Mouse (Mus musculus) midbrain, embryonic 12.5 days (tissue): ENCODE measurements around the gene Cdkn2b. TPM values are rescaled to one million over a fixed set of nuclear protein-coding genes. Genes with fewer than 3 reads are reported as not detected.
A peak's percentile ranks its signal among the peaks of the same experiment; 100 is the strongest.

Source experiments
- ATAC-seq: fragments of 200-750 bp; cut with Nextera tagmentation; 2 replicates; pipeline ENCODE4 v1.8.0; 2017; ENCODE audit warnings: low read depth, moderate TSS enrichment, moderate library complexity; ENCODE audit not compliant: low FRiP score
- H3K27ac ChIP-seq: fragments of 300-500 bp; sonication (generic); replicated peaks from 2 replicates; pipeline ENCODE4 v1.5.1; 2016; ENCODE audit warnings: mild to moderate bottlenecking
- H3K27me3 ChIP-seq: fragments of 300-500 bp; sonication (generic); 2 replicates; pipeline ENCODE4 v1.6.1; 2016; ENCODE audit warnings: mild to moderate bottlenecking
- H3K36me3 ChIP-seq: fragments of 300-500 bp; sonication (generic); 2 replicates; pipeline ENCODE4 v1.6.1; 2016
- H3K4me1 ChIP-seq: fragments of 300-500 bp; sonication (generic); 2 replicates; pipeline ENCODE4 v1.6.1; 2016
- H3K4me2 ChIP-seq: fragments of 300-500 bp; sonication (generic); replicated peaks from 2 replicates; pipeline ENCODE4 v1.6.1; 2016; ENCODE audit warnings: mild to moderate bottlenecking, moderate library complexity
- H3K4me3 ChIP-seq: fragments of 300-500 bp; sonication (generic); 2 replicates; pipeline ENCODE4 v1.5.1; 2016; ENCODE audit warnings: mild to moderate bottlenecking
- H3K9ac ChIP-seq: fragments of 300-500 bp; sonication (generic); replicated peaks from 2 replicates; pipeline ENCODE4 v1.6.1; 2016; ENCODE audit warnings: mild to moderate bottlenecking, moderate library complexity
- H3K9me3 ChIP-seq: fragments of 300-500 bp; sonication (generic); 2 replicates; pipeline ENCODE4 v1.6.1; 2016; ENCODE audit warnings: mild to moderate bottlenecking
- WGBS: fragments of 180-500 bp; shearing (Covaris S2); methylation state at CpG from one replicate; pipeline ENCODE4 v1.1.7; 2016; 5-methylcytosine and 5-hydroxymethylcytosine counted together
- polyA plus RNA-seq: library from polyadenylated mRNA; unstranded; fragments of >200 nt; fragmentation: Nextera tagmentation; extraction: Ambion mirVana; gene quantifications from 2 replicates; pipeline ENCODE4 v1.2.1, GENCODE M21; 2016

Gene Cdkn2b
- polyA plus RNA-seq, 1 experiment from 2014 or later, result 0.79 TPM

- Histone ChIP-seq H3K27ac (no peak overlapping the region), H3K27me3 (peaks cover 91% of the 10 kb centered on the region), H3K36me3 (no peaks in the 10 kb centered on the region), H3K4me2 (no peak overlapping the region), H3K4me3 (no peak overlapping the region), H3K9me3 (no peaks in the 10 kb centered on the region), H3K4me1 (peaks cover 11% of the 10 kb centered on the region), H3K9ac (no peak overlapping the region)
- WGBS, result 1% methylated on average over 25 of the region's 25 CpGs
- ATAC-seq, result no peak
Observed at GRCm38 (mm10) chr4:89306798-89307365, 4.0 kb downstream of the Cdkn2b start.

DNA sequence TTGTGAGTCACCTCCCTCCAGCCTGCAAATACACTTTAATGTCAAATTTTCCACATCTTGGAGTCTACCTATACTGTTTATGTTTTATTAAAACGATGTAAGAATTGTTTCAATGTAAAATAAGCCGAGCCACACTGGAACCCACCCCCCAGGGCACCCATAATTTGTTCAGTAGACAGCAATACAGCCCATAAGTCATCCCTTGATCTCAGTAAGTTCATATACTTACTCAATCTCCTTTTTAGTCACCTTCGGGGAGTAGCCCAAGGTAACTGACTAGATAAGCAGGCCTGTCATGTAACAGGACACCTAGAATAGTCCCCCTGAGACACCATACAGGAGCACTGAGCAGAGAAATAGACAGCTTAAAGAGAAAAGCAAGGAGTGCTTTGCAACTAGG lies 5.1 kb downstream of the Cdkn2b start:
- Histone ChIP-seq H3K4me2 (no peak overlapping the region), H3K36me3 (no peaks in the 10 kb centered on the region), H3K27ac (no peak overlapping the region), H3K9me3 (no peaks in the 10 kb centered on the region), H3K4me1 (peaks cover 9% of the 10 kb centered on the region), H3K9ac (no peak overlapping the region), H3K4me3 (no peak overlapping the region), H3K27me3 (peaks cover 88% of the 10 kb centered on the region)
- WGBS, result 3% methylated on average over 3 of the region's 3 CpGs
- ATAC-seq, result no peak

- peak; percentile 66 for ATAC-seq
- 0% methylated on average over 14 of the region's 14 CpGs for WGBS
- Histone ChIP-seq H3K27ac (no peak overlapping the region), H3K9ac (no peak overlapping the region), H3K4me3 (no peak overlapping the region), H3K4me2 (no peak overlapping the region), H3K27me3 (peaks cover 90% of the 10 kb centered on the region), H3K36me3 (no peaks in the 10 kb centered on the region), H3K4me1 (0 out of 2 replicates have a peak, but pooled peaks cover 6% of the 10 kb centered on the region), H3K9me3 (no peaks in the 10 kb centered on the region)
Observed at GRCm38 (mm10) chr4:89303281-89303995, 7.4 kb downstream of the Cdkn2b start.

DNA sequence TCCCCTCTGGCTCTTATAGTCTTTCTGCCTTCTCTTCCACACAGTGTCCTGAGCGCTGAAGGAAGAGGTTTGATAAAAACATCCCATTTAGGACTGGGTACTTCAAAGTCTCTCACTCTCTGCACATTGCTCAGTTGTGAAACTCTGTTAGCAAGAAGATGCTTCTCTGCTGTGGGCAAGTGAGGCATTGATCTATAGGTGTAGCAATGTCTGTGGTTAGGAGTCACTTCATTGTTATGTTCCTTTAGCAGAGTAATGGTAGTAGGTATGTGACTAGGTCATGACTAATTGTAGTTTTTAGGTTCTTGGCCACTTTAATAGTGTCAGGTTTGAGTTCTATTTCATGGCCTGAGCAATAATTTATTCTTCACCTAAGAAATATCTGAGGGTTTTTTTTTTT lies 8.7 kb downstream of the Cdkn2b start:
- Histone ChIP-seq H3K9me3 (no peaks in the 10 kb centered on the region), H3K9ac (no peak overlapping the region), H3K4me3 (no peak overlapping the region), H3K4me2 (no peak overlapping the region), H3K36me3 (no peaks in the 10 kb centered on the region), H3K27ac (no peak overlapping the region), H3K27me3 (peaks cover 87% of the 10 kb centered on the region), H3K4me1 (0 out of 2 replicates have a peak, but pooled peaks cover 6% of the 10 kb centered on the region)
- no peak for ATAC-seq
- 2% methylated on average over 1 of the region's 1 CpGs for WGBS

DNA sequence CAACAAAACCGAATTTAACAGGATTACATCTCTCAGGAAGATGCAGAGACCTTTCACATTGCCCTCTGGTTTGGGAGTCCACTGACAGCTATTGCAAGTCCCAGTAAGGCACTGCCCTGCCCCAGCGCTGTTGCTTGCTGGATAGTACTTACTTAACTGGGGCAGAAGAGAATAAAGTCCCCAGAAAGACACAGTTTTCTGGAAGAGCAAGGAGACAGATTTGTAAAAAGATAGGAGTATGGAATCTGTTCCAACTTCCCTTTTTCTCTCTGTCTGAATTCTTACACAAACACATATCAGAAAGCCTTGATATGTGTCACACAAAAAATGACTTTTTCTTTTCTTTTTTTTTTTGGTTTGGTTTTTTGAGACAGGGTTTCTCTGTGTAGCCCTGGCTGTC lies 11.1 kb downstream of the Cdkn2b start:
- WGBS, result 0% methylated on average over 2 of the region's 2 CpGs
- H3K27ac ChIP-seq, result no peak overlapping the region
- H3K4me1 ChIP-seq, result peaks cover 14% of the 10 kb centered on the region
- no peak overlapping the region for H3K4me3 ChIP-seq
- no peaks in the 10 kb centered on the region for H3K9me3 ChIP-seq
- H3K27me3 ChIP-seq, result peaks cover 88% of the 10 kb centered on the region
- no peak overlapping the region for H3K9ac ChIP-seq
- H3K4me2 ChIP-seq, result no peak overlapping the region
- ATAC-seq, result no peak
- no peaks in the 10 kb centered on the region for H3K36me3 ChIP-seq

- Histone ChIP-seq H3K4me3 (peak overlapping the region; percentile 52), H3K27ac (no peak overlapping the region), H3K36me3 (no peaks in the 10 kb centered on the region), H3K27me3 (peaks cover 88% of the 10 kb centered on the region), H3K4me2 (peak overlapping the region; percentile 90), H3K4me1 (peaks cover 16% of the 10 kb centered on the region), H3K9ac (peak overlapping the region; percentile 44), H3K9me3 (no peaks in the 10 kb centered on the region)
- peak; percentile 31 for ATAC-seq
- WGBS, result 2% methylated on average over 31 of the region's 31 CpGs
Observed at GRCm38 (mm10) chr4:89295441-89296220, 15.2 kb downstream of the Cdkn2b start.

- under 1% methylated on average over 108 of the region's 117 CpGs for WGBS
- peak within 1 kb of the TSS; percentile 52 for H3K4me3 ChIP-seq
- H3K36me3 ChIP-seq, result no peaks in the 10 kb centered on the region
Observed at GRCm38 (mm10) chr4:89294486-89295440, 16.1 kb downstream of the Cdkn2b start, which contains the start of gene Cdkn2a. Cdkn2a (minus strand) TSS chr4:89294653.

DNA sequence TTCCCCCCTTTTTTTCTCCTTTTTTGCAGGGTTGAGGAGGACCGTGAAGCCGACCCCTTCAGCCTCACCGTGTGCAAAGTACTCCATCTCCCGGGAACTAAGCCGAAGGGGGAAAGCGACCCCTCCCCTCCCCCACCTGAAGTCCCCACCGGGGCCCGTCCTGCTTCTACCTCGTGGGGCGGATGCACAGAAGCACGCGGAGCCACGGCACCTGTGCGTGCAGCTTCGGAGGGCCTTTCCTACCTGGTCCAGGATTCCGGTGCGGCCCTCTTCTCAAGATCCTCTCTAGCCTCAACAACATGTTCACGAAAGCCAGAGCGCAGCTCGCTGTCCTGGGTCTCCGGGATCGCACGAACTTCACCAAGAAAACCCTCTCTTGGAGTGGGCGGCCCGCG lies 16.8 kb downstream of the Cdkn2b start:
- Histone ChIP-seq H3K36me3 (no peaks in the 10 kb centered on the region), H3K9me3 (no peaks in the 10 kb centered on the region), H3K4me1 (peaks cover 16% of the 10 kb centered on the region), H3K9ac (0 out of 2 replicates have a peak overlapping the region, but pooled peaks have one; percentile 44), H3K4me3 (peak overlapping the region; percentile 52), H3K4me2 (peak overlapping the region; percentile 90), H3K27me3 (peaks cover 88% of the 10 kb centered on the region), H3K27ac (no peak overlapping the region)
- no peak; the same call in 1 of the 2 replicates for ATAC-seq
- WGBS, result 0% methylated on average over 26 of the region's 26 CpGs

More at GRCm38 (mm10) chr4:89294486-89295440, 16.1 kb downstream of the Cdkn2b start, which contains the start of gene Cdkn2a:
- peak; percentile 90 for ATAC-seq
- Histone ChIP-seq H3K27me3 (peaks cover 88% of the 10 kb centered on the region), H3K9me3 (no peaks in the 10 kb centered on the region), H3K4me2 (peak within 1 kb of the TSS; percentile 90), H3K27ac (no peak within 1 kb of the TSS), H3K9ac (peak within 1 kb of the TSS; percentile 44), H3K4me1 (peaks cover 16% of the 10 kb centered on the region)

GRCm38 (mm10) chr4:89293516-89293915 lies 17.3 kb downstream of the Cdkn2b start:
- Histone ChIP-seq H3K9me3 (no peaks in the 10 kb centered on the region), H3K27ac (no peak overlapping the region), H3K36me3 (no peaks in the 10 kb centered on the region), H3K4me1 (peaks cover 16% of the 10 kb centered on the region), H3K27me3 (peaks cover 91% of the 10 kb centered on the region), H3K4me2 (no peak overlapping the region), H3K9ac (no peak overlapping the region), H3K4me3 (no peak overlapping the region)
- WGBS, result 3% methylated on average over 7 of the region's 7 CpGs
- ATAC-seq, result no peak

- Histone ChIP-seq H3K9ac (no peak overlapping the region), H3K4me1 (peaks cover under 1% of the 10 kb centered on the region; the same call in 1 of the 2 replicates), H3K4me3 (no peak overlapping the region), H3K36me3 (no peaks in the 10 kb centered on the region), H3K4me2 (no peak overlapping the region), H3K27me3 (peaks cover 84% of the 10 kb centered on the region), H3K9me3 (no peaks in the 10 kb centered on the region), H3K27ac (no peak overlapping the region)
- no peak for ATAC-seq
- 0% methylated on average over 4 of the region's 4 CpGs for WGBS
Observed at GRCm38 (mm10) chr4:89289028-89289427, 21.8 kb downstream of the Cdkn2b start.

GRCm38 (mm10) chr4:89286566-89286965 lies 24.3 kb downstream of the Cdkn2b start:
- peaks cover 5% of the 10 kb centered on the region; the same call in 1 of the 2 replicates for H3K4me1 ChIP-seq
- peaks cover 86% of the 10 kb centered on the region for H3K27me3 ChIP-seq
- 0% methylated on average over 1 of the region's 1 CpGs for WGBS

More at GRCm38 (mm10) chr4:89286566-89286965, 24.3 kb downstream of the Cdkn2b start:
- ATAC-seq, result no peak
- H3K9me3 ChIP-seq, result no peaks in the 10 kb centered on the region
- no peak overlapping the region for H3K4me3 ChIP-seq
- no peak overlapping the region for H3K4me2 ChIP-seq
- H3K27ac ChIP-seq, result no peak overlapping the region
- H3K36me3 ChIP-seq, result no peaks in the 10 kb centered on the region
- no peak overlapping the region for H3K9ac ChIP-seq
